Mouse (Mus musculus): ENCODE measurements around the gene Kalrn. TPM values are rescaled to one million over a fixed set of nuclear protein-coding genes. Genes with fewer than 3 reads are reported as not detected.
A peak's percentile ranks its signal among the peaks of the same experiment; 100 is the strongest.

Kalrn gene
- polyA plus RNA-seq, 1 experiment: 0.15 TPM

DNA sequence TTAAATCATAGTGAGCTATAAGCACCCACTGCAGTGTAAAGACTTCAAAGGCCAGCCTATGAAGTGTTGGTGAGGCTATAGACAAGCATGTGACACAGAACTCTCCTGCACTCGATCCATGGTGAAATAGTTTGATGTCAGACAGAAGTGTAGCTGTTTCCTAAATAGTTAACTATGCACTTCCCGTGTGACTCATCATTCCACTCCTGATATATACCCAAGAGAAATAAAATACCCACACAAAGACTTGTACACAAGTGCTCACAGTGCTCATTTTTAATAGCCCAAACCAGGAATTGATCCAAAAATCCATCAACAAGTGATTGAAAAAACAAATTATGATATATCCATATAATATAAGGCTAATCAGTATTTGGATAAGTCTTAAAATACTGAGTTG, 19.4 kb upstream of the Kalrn start:
- TF ChIP-seq TAL1 (IDR thresholded peaks at IDR 0.05; ENCODE audit: low read length) (no peak), GATA1 (IDR thresholded peaks at IDR 0.05; ENCODE audit: low read length) (no peak)
- H3K36me3 ChIP-seq (ENCODE audit: control insufficient read depth): no peaks in the 10 kb centered on the region
- no peaks in the 10 kb centered on the region for H3K4me1 ChIP-seq (ENCODE audit: control insufficient read depth)
- no peaks in the 10 kb centered on the region for H3K9me3 ChIP-seq (ENCODE audit: control insufficient read depth, low read length)
- H3K27me3 ChIP-seq (ENCODE audit: control insufficient read depth): no peaks in the 10 kb centered on the region
- H3K4me3 ChIP-seq (replicated peaks): no peak overlapping the region

DNA sequence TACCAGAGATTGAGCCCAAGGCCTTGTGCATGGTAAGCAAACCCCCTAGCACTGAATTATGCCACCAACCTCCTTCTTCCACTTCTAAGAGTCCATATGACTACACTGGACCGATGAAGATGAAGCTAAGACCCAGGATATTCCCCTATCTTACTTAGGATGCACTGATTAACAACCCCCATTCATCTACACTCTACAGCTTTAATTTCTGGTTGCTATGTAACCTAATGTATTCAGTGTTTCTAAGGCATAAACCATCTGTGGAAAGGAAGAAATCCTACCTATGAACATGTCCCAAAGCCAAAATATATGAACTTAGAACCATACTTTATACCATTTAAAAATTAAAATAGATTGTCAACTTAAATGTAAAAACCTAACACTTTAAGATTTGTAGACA, 18.6 kb upstream of the Kalrn start:
- TF ChIP-seq TAL1 (IDR thresholded peaks at IDR 0.05; ENCODE audit: low read length): no peak
- no peak for TF ChIP-seq GATA1 (IDR thresholded peaks at IDR 0.05; ENCODE audit: low read length)
- no peaks in the 10 kb centered on the region for H3K27me3 ChIP-seq (ENCODE audit: control insufficient read depth)
- no peaks in the 10 kb centered on the region for H3K9me3 ChIP-seq (ENCODE audit: control insufficient read depth, low read length)
- H3K36me3 ChIP-seq (ENCODE audit: control insufficient read depth): no peaks in the 10 kb centered on the region
- H3K4me3 ChIP-seq (replicated peaks): no peak overlapping the region
- H3K4me1 ChIP-seq (ENCODE audit: control insufficient read depth): no peaks in the 10 kb centered on the region

DNA sequence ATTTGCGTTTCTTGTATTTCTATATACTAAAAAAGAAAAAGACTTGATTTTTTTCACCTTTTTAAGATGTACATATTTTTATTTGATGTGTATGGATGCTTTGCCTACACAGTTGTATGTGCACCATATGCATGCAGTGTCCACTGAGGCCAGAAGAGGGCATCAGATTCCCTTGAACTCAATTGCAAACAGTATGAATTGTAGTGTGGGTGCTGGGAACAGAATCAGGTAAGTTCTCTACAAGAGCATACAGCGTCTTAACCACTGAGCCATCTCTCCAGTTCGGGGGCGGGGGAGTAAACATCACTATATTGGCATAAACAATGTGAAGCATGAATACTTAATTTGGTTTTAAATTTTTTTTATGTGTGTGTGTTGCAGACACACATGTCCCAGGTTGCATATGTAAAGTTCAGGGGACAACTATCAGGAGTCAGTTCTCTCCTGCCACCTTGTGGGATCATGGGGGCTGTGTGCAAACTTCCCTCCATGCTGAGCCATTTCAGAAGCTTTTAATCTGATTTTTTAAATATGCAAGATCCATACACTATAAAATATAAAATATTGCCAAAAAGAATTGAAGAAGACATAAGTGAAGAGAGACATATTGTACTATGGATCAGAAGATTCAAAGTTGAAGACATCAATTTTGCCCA, 6.5 kb upstream of the Kalrn start:
- Histone ChIP-seq H3K4me1 (ENCODE audit: control insufficient read depth) (no peaks in the 10 kb centered on the region), H3K9me3 (ENCODE audit: control insufficient read depth, low read length) (no peaks in the 10 kb centered on the region), H3K4me3 (replicated peaks) (no peak overlapping the region), H3K36me3 (ENCODE audit: control insufficient read depth) (no peaks in the 10 kb centered on the region), H3K27me3 (ENCODE audit: control insufficient read depth) (peaks cover 13% of the 10 kb centered on the region)
- TF ChIP-seq GATA1 (IDR thresholded peaks at IDR 0.05; ENCODE audit: low read length): no peak
- no peak for TF ChIP-seq TAL1 (IDR thresholded peaks at IDR 0.05; ENCODE audit: low read length)

DNA sequence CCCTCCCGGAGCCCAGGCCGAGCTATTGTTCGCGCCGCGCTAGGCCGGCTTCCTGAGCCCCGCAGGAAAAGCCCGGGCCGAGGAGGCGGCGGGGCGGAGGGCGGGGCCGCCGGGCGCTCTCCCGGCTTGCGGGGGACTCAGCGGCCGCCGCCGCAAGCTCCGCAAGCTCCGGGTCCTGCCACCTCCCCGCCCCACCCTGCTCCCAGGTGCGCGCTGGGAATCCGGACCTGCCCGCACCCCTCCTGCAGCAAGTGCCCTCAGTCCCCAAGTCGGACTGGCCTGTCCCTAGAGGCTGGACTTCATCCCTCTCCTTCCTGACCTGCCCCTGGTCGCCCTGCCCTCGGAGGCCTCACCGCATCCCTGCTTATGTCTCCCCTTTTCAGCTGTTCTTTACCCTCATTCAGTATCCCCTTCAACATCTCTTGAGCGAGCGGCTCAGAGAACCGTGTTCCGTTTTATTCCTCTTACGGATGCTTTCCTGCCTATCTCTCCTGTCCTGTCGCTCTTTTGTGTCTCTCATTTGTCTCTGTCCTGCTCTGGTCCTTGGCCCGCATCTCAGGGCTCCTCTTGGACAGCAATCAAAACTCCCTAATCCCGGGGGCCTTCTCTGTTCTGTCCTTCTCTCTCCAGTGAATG, 642 bp upstream of the Kalrn start:
- peak overlapping the region; percentile 37 for H3K4me3 ChIP-seq (replicated peaks)

DNA sequence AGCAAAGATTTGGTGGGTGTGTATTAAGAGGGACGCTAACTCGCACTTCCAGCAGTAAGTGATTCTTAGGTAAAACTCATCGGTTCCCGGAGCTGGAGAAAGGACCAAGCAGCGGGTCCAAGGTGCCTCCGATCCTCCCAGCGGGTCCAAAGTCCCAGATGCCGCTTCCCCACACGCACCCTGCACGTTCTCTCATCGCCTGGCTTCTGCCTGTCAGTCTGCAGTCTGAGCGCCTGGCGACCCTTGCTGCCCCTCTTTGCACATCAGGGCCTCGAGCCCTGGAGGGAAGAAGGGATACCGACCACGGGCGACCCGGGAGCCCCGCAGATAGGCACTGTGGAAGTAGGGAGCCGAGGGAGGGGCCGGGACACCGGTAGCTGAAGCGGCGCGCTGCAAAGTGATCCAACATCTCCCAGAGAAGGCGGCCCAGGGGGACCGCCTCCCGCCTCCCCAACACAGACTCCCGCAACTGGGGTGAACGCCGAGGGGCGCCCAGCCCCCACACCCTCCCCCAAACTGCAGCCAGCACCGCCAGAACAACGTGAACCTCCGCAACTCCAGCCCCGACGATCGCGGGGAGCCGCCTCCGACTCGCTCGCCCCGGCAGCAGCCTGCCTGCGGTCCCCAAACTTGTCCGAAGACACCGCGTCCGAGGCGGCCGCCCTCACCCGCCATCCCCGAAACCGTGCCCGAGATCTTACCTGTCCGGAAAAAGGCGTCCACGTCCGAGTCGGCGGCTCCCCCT, 754 bp downstream of the Kalrn start:
- TF ChIP-seq TAL1 (IDR thresholded peaks at IDR 0.05; ENCODE audit: low read length) (no peak), GATA1 (IDR thresholded peaks at IDR 0.05; ENCODE audit: low read length) (no peak)
- Histone ChIP-seq H3K9me3 (ENCODE audit: control insufficient read depth, low read length) (no peaks in the 10 kb centered on the region), H3K27me3 (ENCODE audit: control insufficient read depth) (peaks cover 77% of the 10 kb centered on the region), H3K4me3 (replicated peaks) (peak overlapping the region; percentile 43), H3K4me1 (ENCODE audit: control insufficient read depth) (no peaks in the 10 kb centered on the region), H3K36me3 (ENCODE audit: control insufficient read depth) (no peaks in the 10 kb centered on the region)

More for the DNA sequence above, 642 bp upstream of the Kalrn start:
- Histone ChIP-seq H3K9me3 (ENCODE audit: control insufficient read depth, low read length) (no peaks in the 10 kb centered on the region), H3K36me3 (ENCODE audit: control insufficient read depth) (no peaks in the 10 kb centered on the region), H3K4me1 (ENCODE audit: control insufficient read depth) (no peaks in the 10 kb centered on the region), H3K27me3 (ENCODE audit: control insufficient read depth) (peaks cover 70% of the 10 kb centered on the region)
- no peak for TF ChIP-seq GATA1 (IDR thresholded peaks at IDR 0.05; ENCODE audit: low read length)
- no peak for TF ChIP-seq TAL1 (IDR thresholded peaks at IDR 0.05; ENCODE audit: low read length)

DNA sequence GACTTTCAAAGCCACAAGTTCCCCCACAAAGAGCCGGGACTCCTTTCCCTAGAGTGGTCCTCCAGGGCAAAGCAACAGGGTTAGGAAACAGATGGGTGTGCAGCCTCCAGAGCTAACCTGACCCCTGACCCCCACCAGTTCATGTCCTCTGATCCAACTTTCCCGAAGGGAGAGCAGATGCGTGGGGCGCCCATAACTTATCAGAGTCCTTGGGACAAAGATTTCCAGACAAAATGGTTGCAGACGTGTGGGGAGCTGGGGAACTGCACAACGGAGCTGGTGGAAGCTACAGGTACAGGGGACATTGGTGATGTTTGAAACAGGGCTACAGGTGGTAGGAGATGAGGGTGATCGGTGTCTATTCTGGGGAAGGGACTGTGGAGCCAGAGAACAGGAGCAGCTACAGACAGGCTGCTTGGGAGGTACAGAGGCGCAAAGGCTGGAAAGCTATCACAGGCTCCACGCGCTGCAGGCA, 1.4 kb downstream of the Kalrn start:
- H3K27me3 ChIP-seq (ENCODE audit: control insufficient read depth): peaks cover 77% of the 10 kb centered on the region

DNA sequence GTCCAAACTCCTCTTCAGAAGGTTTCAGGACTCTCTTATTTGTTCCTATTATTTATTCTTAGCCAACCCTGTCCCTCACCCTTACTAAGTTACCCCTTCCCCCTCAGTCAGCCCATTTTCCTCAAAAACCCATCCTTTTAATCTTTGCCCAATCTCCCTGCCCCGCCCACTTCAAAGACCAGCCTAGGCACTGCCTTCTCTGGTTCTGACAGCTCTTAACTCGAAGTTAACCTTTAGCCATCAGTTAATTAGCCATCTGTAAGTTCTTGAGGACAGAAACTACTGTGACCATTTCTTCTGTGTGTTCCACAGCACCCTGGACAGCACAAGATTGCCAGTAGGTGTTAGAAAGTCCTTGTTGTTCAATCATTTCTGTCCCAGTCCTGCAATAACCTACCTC, 3.4 kb downstream of the Kalrn start:
- Histone ChIP-seq H3K9me3 (ENCODE audit: control insufficient read depth, low read length) (no peaks in the 10 kb centered on the region), H3K36me3 (ENCODE audit: control insufficient read depth) (no peaks in the 10 kb centered on the region), H3K4me1 (ENCODE audit: control insufficient read depth) (no peaks in the 10 kb centered on the region), H3K4me3 (replicated peaks) (no peak overlapping the region), H3K27me3 (ENCODE audit: control insufficient read depth) (peaks cover 65% of the 10 kb centered on the region)
- no peak for TF ChIP-seq GATA1 (IDR thresholded peaks at IDR 0.05; ENCODE audit: low read length)
- TF ChIP-seq TAL1 (IDR thresholded peaks at IDR 0.05; ENCODE audit: low read length): no peak

More for the DNA sequence above, 1.4 kb downstream of the Kalrn start:
- H3K4me1 ChIP-seq (ENCODE audit: control insufficient read depth): no peaks in the 10 kb centered on the region
- H3K4me3 ChIP-seq (replicated peaks): no peak overlapping the region
- TF ChIP-seq TAL1 (IDR thresholded peaks at IDR 0.05; ENCODE audit: low read length) (no peak), GATA1 (IDR thresholded peaks at IDR 0.05; ENCODE audit: low read length) (no peak)
- H3K36me3 ChIP-seq (ENCODE audit: control insufficient read depth): no peaks in the 10 kb centered on the region
- H3K9me3 ChIP-seq (ENCODE audit: control insufficient read depth, low read length): no peaks in the 10 kb centered on the region

DNA sequence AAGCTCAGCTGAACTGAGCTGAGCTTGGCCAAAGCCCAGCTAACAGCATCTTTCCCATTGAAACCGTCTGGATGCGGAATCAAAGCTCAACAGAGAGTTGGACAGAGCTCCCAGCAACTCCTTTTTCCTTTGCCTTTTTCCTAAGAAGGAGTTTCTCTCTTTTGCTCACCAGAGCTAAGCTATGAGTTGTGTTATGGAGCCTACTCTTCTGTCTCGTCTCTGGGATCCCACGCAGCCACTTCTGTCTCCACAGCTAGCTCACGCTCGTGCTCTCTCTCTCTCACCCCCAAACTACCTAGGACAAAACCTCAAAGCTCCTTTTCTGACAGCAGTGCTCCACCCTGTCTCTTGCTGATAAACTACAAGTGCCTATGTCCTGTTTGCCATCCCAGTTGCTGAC, 4.5 kb downstream of the Kalrn start:
- Histone ChIP-seq H3K9me3 (ENCODE audit: control insufficient read depth, low read length) (no peaks in the 10 kb centered on the region), H3K36me3 (ENCODE audit: control insufficient read depth) (no peaks in the 10 kb centered on the region), H3K4me1 (ENCODE audit: control insufficient read depth) (no peaks in the 10 kb centered on the region), H3K4me3 (replicated peaks) (no peak overlapping the region), H3K27me3 (ENCODE audit: control insufficient read depth) (peaks cover 55% of the 10 kb centered on the region)
- TF ChIP-seq TAL1 (IDR thresholded peaks at IDR 0.05; ENCODE audit: low read length) (no peak), GATA1 (IDR thresholded peaks at IDR 0.05; ENCODE audit: low read length) (no peak)
